Mouse (Mus musculus): ENCODE results near the gene Bbc3.
"Not testable (repeated sequence)": the region's sequence is repeated elsewhere in the genome, so short reads cannot be mapped to it uniquely, and the experiment has no call there.

The Bbc3 gene

GRCm38 (mm10) chr7:16294346-16294745 is 13.8 kb upstream of the Bbc3 start:
- peak; percentile 39 to 80 for DNase-seq (ENCODE audit: low spot score in 2 of 2)

DNA sequence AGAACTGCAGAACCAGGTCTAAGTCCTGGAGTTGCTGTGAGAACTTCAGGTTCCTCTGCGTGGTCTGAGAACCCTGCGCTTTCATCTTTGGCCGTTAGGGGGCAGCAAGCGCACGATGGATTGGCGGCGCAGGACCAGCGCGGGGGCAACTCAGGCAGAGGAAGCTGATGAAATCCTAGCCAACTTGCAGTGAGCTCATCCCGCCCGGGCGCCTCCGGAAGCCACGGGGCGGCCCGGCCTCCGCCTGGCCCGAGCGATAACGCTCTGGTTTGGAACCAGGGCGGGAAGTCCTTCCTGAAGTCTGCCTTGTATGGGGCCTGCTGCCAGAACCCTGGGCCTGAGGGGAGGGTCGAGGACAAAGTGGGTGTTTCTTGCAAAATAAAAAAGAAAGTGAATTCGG is 13.4 kb upstream of the Bbc3 start:
- DNase-seq (ENCODE audit: low spot score in 2 of 2), result peak; percentile 96 to 97

- DNase-seq (ENCODE audit: low spot score in 2 of 2), result peak; percentile 74 to 83
Observed at GRCm38 (mm10) chr7:16295321-16295900, 12.8 kb upstream of the Bbc3 start.

DNA sequence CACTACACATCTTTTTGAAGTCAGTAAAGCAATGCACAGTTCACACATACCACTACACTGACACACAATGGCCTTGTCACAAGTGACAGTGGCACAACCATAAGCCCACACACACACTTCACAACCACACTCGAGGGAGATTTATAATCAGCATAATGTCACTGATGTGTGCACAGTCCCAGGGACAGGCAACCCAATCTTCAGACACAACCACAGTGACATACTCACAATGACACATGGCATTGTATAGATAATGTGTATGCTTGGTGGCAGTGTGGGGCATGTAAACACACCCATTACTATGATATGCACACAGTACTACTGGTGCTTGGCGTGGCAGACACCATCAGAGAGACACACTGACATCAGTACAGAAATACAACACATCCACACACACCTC is 12.0 kb upstream of the Bbc3 start:
- DNase-seq (ENCODE audit: low spot score in 2 of 2), result peak in 1 of 2 experiments; percentile 29

- DNase-seq (ENCODE audit: low spot score in 2 of 2), result peak; percentile 76 to 93
Observed at GRCm38 (mm10) chr7:16296766-16297390, 11.3 kb upstream of the Bbc3 start.

DNA sequence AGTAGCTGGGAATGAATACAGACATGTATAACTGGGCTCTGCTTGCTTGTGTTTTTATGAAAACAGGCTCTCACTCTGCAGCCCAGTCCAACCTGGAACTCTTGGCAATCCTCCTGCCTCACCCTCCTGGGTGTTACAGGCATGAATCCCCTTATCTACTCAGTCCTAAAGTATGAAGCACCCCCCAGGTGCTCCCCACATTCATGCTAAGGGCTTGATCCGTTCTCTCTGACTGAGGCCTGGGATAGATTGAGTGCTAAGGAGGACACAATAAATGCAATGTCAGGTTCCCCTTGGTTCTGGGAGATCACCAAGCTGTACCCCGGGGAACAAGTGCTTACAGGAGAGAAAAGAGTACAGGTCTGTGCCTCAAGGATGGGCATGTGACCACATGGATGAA is 10.6 kb upstream of the Bbc3 start:
- no peak for DNase-seq (ENCODE audit: low spot score in 2 of 2)

DNA sequence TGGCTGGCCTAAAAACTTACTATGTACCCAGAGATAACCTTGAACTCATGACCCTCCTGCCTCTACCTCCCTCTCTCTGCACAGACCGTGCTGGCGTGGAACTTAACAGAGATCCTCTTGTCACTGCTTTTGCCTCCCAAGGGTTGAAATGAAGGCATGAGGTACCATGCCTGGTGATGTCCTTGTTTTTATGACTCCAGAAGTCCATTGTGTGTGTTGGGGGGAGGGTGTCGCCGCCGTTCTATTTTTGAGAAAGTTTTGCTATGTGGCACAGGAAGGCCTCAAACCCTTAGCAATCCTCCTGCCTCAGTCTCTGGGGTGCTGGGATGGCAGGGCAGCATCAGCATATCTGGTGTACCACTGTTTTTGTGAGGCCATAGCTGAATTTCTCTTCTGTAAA is 9.3 kb upstream of the Bbc3 start:
- no peak for DNase-seq (ENCODE audit: low spot score in 2 of 2)

DNA sequence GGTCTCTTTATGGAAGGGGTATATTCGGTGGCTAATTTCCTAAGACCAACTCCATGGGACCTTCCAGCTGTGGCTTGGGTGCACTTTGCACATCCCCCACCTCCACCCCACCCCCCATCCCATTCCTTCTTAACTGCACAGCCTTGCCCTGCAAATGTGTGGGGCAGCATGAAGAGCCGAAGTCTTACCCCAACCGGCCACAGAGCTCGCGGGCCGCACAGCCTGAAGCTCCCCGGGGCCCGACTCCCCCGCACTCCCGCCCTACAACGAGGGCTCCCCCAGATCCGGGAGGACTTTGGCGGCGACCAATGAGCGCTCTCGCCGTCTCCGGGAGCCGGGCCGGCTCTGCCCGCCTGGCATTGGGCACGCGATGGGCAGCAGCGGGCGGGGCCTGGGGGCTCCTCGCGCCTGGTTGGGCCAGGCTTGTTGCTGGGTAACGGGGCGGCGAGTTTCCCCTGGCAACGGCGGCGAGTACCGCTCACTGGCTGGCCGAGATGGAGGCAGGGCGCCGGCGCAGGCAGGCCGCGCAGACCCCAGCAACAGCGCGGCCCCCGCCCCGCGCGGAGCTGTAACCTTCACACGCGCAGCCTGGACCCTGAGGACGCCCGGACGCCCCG is 8.7 kb upstream of the Bbc3 start:
- peak; percentile 53 to 78 for DNase-seq (ENCODE audit: low spot score in 2 of 2)

DNA sequence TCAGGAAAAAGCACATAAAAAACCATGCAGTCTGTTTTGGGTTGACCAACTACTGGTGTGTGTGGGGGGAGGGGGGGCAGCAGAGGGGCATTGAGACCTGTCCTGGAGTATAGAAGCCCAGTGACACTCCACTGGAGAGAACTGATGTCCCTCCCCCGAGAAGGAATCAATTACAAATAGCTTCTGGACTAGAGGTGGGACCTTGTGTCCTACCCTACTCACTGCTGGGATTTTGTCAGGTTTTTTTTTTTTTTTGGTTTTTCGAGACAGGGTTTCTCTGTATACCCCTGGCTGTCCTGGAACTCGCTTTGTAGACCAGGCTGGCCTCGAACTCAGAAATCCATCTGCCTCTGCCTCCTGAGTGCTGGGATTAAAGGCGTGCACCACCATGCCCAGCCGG is 1.1 kb upstream of the Bbc3 start:
- DNase-seq (ENCODE audit: low spot score in 2 of 2), result not testable (repeated sequence)

DNA sequence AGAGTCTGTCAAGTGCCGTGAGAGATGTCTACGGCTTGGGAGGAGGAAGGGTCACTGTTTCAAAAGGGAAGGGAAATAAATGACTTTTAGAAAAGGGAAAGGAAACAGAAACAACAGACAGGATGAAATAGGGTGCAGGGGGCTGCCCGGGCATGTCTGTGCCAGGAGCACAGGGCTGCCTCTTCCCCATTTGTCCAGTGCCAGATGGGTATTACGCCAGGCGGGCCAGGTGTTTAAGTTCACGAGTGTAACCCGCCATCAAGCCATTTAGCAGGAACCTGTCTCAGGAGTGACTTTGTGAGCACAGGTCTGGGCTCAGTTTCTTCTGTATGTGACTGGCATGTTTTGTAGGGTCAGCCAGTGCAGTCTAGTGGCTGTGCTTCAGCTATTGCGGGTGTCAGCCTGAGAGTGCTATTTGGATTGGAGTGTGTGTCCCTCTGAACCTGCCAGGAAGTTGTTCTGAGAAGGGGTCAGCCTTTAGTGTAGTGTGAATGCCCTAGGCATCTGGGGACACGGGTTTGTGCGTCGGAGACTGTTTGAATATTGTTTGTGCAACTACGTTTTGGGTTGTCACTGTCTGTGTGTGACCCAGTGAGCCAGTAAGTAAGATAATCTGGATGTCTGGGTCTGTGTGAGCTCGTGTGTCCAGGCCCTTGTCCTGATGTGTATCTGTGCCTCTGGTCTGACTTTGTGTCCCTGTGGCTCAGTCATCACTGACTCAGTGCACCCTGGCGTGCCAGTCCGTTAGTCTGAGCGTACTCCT is 543 bp downstream of the Bbc3 start:
- DNase-seq (ENCODE audit: low spot score in 2 of 2), result peak in 1 of 2 experiments; percentile 30

DNA sequence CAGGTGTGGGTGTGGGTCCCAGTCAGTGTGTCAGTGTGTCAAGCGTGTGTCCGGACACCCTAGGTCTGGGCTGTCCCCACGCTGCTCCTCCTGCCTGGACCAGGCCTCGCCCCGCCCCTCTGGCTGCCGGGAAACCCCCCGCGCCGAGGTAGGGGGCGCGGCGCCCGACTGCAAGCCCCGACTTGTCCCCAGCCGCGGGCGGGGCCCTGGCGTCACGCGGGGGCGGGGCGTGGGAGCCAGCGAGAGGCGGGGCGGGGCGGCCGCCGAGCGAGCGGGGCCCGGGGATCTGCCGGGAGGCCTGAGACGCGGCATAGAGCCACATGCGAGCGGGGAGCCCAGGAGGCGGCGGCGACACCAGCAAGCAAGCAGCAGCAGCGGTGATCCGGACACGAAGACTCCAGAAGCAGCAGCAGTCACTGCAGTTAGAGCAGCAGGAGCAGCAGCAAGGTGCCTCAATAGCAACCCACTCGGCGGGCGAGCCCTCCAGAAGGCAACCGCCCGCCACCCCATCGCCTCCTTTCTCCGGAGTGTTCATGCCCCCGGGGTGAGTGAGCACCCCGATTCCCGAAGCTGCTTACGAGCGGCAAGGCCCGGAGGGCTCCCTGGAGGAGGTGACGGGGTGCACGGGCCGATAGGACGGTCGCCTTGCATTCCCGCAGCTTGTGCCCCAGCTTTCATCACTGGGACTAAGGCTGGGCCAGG is 1.3 kb downstream of the Bbc3 start:
- peak; percentile 93 to 95 for DNase-seq (ENCODE audit: low spot score in 2 of 2)

DNA sequence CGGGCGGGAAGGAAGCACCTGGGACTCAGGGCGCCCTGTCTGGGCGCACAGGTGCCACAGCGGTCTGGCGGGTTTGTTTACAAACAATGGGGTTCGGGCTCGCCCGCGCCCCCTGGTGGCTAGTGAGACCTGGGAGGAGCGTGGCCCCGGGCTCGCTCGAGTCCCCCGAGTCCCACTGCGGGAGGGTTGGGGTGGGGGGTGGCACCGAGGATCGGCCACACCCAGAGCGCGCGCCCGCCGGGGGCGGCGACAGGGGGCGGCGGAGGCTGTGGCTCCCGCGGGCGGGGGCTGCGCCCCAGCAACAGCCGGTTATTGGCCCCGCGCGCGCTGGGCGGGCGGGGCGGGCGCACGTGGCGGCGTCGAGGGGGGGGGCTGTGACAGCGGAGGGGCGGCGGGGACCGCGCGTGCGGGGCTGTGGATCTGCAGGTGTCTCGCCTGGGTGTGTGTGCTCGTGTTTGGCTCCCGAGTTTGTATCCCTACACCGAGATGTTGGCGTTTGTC is 1.9 kb downstream of the Bbc3 start:
- peak; percentile 94 for DNase-seq (ENCODE audit: low spot score in 2 of 2)

DNA sequence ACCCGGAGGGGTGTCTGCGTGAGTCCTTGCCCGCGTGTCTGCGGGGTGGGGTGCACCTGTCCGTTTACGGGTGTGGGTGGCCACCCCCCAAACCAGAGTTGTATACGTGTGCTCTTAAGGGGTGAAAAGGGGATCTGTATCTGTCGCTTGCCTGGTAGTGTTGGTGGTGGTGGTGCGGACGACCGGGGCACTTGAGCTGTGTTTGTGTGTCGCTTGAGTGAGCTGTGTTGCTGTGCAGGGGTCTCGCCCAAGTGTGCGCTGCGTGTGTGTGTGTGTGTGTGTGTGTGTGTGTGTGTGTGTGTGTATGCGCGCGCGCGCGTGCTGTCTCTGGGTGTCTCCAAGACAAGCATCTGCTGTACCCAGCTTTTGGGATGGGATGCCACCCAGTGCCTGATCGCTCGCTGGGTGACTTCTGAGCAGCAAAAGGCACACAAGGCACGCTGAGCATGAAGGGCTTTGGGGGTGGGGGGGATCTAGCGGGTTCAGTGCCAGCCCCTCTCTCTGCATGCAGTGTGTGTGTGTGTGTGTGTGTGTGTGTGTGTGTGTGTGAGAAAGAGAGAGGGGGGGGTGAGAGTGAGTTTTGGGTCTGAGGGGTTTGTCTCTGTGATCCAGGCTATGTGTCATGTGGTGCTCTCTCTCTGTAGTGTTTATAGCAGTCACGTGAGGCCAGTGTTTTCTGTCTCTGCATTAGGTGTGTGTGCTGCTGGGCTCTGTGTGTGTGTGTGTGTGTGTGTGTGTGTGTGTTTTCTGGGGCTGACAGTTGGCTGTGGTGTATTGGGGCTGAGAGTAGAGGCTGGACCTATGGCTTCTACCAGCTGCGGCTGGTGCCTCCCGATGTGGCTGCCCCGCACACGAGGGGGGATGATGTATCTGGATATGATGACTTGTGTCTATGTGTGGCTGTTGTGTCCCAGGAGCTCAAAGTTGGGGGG is 2.6 kb downstream of the Bbc3 start:
- peak; percentile 53 to 71 for DNase-seq (ENCODE audit: low spot score in 2 of 2)

GRCm38 (mm10) chr7:16311453-16312004 is 3.3 kb downstream of the Bbc3 start:
- peak; percentile 50 to 58 for DNase-seq (ENCODE audit: low spot score in 2 of 2)

GRCm38 (mm10) chr7:16312011-16312671 is 3.9 kb downstream of the Bbc3 start:
- DNase-seq (ENCODE audit: low spot score in 2 of 2), result peak; percentile 49 to 59

DNA sequence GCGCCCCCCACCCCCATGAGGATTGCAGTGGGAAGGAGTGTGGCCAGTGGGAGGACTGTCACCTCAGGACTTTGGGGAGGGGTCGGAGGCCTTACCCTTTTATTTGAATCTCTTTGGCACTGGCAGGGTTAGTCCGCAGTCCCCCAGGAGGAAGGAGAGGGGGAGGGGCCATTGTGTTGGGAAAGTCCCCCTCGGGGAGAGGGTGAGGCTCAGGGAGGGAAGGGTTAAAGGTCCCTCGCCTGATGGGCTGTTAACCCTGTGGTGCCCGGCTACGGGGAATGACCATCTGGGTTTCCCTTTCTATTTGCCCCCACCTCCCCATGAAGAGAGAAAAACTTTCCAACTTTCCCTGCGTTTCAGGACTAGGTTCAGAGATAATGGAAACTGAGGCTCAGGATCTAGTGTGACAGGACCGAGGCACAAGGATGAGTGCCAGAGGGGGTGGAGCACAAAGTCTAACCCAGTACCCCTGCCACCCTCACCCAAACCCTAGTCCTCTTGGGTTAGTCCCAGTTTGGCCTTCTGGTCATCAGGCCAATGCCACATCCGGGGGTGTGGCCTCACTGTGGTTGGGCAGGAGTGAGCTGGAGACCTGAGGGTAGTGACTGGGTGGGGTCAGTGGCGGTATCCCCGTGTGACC is 4.6 kb downstream of the Bbc3 start:
- DNase-seq (ENCODE audit: low spot score in 2 of 2), result peak; percentile 57 to 72

- DNase-seq (ENCODE audit: low spot score in 2 of 2), result peak; percentile 80 to 89
Observed at GRCm38 (mm10) chr7:16313481-16314220, 5.5 kb downstream of the Bbc3 start.

DNA sequence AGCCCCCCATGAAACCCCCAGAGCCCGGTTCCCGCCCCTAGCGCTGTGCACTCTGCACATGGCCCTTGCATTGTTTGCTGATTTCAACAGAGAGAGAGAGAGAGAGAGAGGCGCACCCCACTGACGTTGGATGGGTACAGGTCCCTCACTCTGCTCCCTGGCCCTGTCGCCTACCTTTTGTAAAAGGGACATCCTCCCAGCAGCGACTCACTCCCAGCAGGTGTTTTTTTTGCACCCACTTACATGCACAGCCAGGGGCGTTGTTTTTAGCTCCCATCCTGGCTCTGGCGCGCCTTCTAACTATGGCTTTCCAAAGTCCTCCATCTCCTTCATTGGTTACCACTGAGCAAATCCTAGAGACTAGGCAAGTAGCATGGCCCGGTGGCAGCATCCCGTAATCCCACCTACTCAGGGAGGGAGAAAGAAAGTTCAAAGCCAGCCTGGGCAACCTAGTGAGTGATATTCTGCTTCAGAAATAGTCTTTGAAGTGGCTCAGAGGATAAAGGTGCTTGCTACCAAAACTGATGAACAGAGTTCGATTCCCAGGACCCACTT is 6.1 kb downstream of the Bbc3 start:
- no peak for DNase-seq (ENCODE audit: low spot score in 2 of 2)

Measured in spleen, postnatal 10 days (tissue).